In the genomic region with DNA sequence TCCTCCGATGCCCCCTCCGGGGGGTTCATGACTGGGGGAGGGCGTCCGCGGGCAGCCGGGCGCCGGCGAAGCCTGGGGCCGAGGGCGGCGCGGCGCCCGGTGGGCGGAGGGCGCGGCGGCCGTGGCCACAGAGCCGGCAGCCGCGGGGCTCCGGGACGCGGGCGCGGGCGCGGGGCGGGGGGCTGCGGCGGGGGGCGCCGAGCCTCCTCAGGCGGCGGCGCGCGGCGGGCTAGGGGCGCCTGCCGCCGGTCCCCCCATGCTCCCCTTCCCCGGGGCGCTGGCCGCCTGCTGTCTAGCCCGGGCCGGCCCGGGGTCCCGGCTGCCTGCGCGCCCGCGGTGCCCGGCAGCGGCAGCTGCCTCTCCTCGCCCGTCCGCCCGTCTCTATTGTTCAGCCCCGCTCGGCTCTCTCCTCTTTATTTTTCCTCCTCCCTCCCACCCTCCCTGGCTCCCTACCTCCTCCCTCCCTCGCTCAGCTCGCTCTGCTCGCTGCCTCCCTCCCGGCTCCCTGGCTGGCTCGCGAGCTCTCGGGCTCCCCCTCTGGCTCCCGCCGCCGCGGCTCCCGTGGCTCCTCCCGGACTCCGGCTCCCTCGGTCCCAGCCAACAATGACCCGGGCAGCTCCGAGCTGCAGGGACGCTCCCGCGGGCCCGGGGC, we compare ENCODE assay signal across 7 mouse cellular contexts. TPM values are rescaled to one million over a fixed set of nuclear protein-coding genes. Genes with fewer than 3 reads are reported as not detected.
A peak's percentile ranks its signal among the peaks of the same experiment; 100 is the strongest.
DNase-seq lines count a peak whose midpoint lies in the region; ATAC-seq and TF ChIP-seq lines count a peak whose summit lies in the region.

A gene (minus strand): TSS at position 382 of the 652 bp plus-strand sequence.

- H3K4me3 ChIP-seq in embryonic facial prominence, embryonic 10.5 days: peak within 1 kb of the TSS; percentile 82
- peak within 1 kb of the TSS; percentile 74 for H3K4me3 ChIP-seq in heart, adult 2 months
- H3K4me3 ChIP-seq in limb, embryonic 10.5 days: peak within 1 kb of the TSS; percentile 93
- H3K4me3 ChIP-seq in midbrain, embryonic 12.5 days: peak within 1 kb of the TSS; percentile 95

- no peak for TF ChIP-seq EP300 in heart, adult 2 months (IDR thresholded peaks at IDR 0.05; ENCODE audit: insufficient read depth, low read depth, low read length)

- no peaks in the 10 kb centered on the region for H3K9me3 ChIP-seq in embryonic facial prominence, embryonic 10.5 days
- no peaks in the 10 kb centered on the region for H3K9me3 ChIP-seq in limb, embryonic 10.5 days (replicated peaks)
- H3K9me3 ChIP-seq in midbrain, embryonic 12.5 days: 0 out of 2 replicates have a peak, but pooled peaks cover 2% of the 10 kb centered on the region

- DNase-seq in adrenal gland, postnatal 4 days (ENCODE audit: low spot score in 2 of 2): peak; percentile 80 to 84
- peak; percentile 94 for DNase-seq in embryonic facial prominence, embryonic 10.5 days (ENCODE audit: low spot score)
- peak; percentile 92 to 94 for DNase-seq in heart, adult 2 months
- peak; percentile 93 for DNase-seq in kidney, adult 18-20 months
- peak; percentile 92 for DNase-seq in limb, embryonic 10.5 days (ENCODE audit: low spot score)
- peak; percentile 18 to 67 for DNase-seq in spleen, postnatal 10 days (ENCODE audit: low spot score in 2 of 2)

- intact Hi-C loops in heart, adult 2 months (cut with DNase I): loop anchor here (2.0 to 5.0 kb wide), 4 partner anchors 42 to 228 kb away; no protein-coding TSS in a partner anchor

- peaks cover 10% of the 10 kb centered on the region for H3K36me3 ChIP-seq in embryonic facial prominence, embryonic 10.5 days (replicated peaks)
- H3K36me3 ChIP-seq in heart, adult 2 months (ENCODE audit: control insufficient read depth, insufficient read depth, low read length): no peaks in the 10 kb centered on the region
- no peaks in the 10 kb centered on the region for H3K36me3 ChIP-seq in limb, embryonic 10.5 days
- no peaks in the 10 kb centered on the region; the same call in 1 of the 2 replicates for H3K36me3 ChIP-seq in midbrain, embryonic 12.5 days

- under 1% methylated on average over 84 of the region's 84 CpGs for WGBS in embryonic facial prominence, embryonic 10.5 days
- 6% methylated on average over 80 of the region's 84 CpGs for WGBS in heart, adult 2 months
- 8% methylated on average over 65 of the region's 84 CpGs for WGBS in limb, embryonic 10.5 days
- 2% methylated on average over 30 of the region's 84 CpGs for WGBS in midbrain, embryonic 12.5 days

- peaks cover 34% of the 10 kb centered on the region for H3K4me1 ChIP-seq in embryonic facial prominence, embryonic 10.5 days
- H3K4me1 ChIP-seq in heart, adult 2 months (ENCODE audit: control insufficient read depth, insufficient read depth, low read length): no peaks in the 10 kb centered on the region
- H3K4me1 ChIP-seq in limb, embryonic 10.5 days: peaks cover 29% of the 10 kb centered on the region
- H3K4me1 ChIP-seq in midbrain, embryonic 12.5 days: peaks cover 35% of the 10 kb centered on the region

- TF ChIP-seq CTCF in heart, adult 2 months (IDR thresholded peaks at IDR 0.05): peak; percentile 72

- H3K4me2 ChIP-seq in midbrain, embryonic 12.5 days (replicated peaks): peak within 1 kb of the TSS; percentile 69

- TF ChIP-seq POLR2A in heart, adult 2 months (IDR thresholded peaks at IDR 0.05; ENCODE audit: insufficient read depth, low read depth, low read length): 0 out of 2 replicates have a peak, but pooled peaks have one; percentile 25

- H3K27ac ChIP-seq in embryonic facial prominence, embryonic 10.5 days (replicated peaks): peak within 1 kb of the TSS; percentile 98
- H3K27ac ChIP-seq in heart, adult 2 months: peak within 1 kb of the TSS; percentile 74
- H3K27ac ChIP-seq in limb, embryonic 10.5 days: peak within 1 kb of the TSS; percentile 99
- peak within 1 kb of the TSS; percentile 97 for H3K27ac ChIP-seq in midbrain, embryonic 12.5 days (replicated peaks)

- peak within 1 kb of the TSS; percentile 93 for H3K9ac ChIP-seq in heart, adult 2 months (ENCODE audit: low read depth, low read length)
- peak within 1 kb of the TSS; percentile 98 for H3K9ac ChIP-seq in midbrain, embryonic 12.5 days (replicated peaks)

- H3K79me2 ChIP-seq in heart, adult 2 months (replicated peaks; ENCODE audit: control insufficient read depth, insufficient read depth, low read length): no peaks in the 10 kb centered on the region

- peaks cover 12% of the 10 kb centered on the region for H3K27me3 ChIP-seq in embryonic facial prominence, embryonic 10.5 days (replicated peaks; ENCODE audit: low read depth, poor library complexity, severe bottlenecking)
- H3K27me3 ChIP-seq in heart, adult 2 months (ENCODE audit: control insufficient read depth, insufficient read depth, low read length): peaks cover 2% of the 10 kb centered on the region; the same call in 1 of the 2 replicates
- peaks cover 9% of the 10 kb centered on the region for H3K27me3 ChIP-seq in limb, embryonic 10.5 days (ENCODE audit: low read depth, poor library complexity, severe bottlenecking)
- H3K27me3 ChIP-seq in midbrain, embryonic 12.5 days: no peaks in the 10 kb centered on the region

- ATAC-seq in midbrain, embryonic 12.5 days (ENCODE audit: low FRiP score, low read depth): peak; percentile 93

RNA-seq across cellular contexts. Expression of the gene that starts here (rescaled TPM):
- total RNA-seq in adrenal gland, postnatal 4 days (2021): 10 to 100 TPM; 23.0 to 24.1 TPM
- polyA plus RNA-seq in embryonic facial prominence, embryonic 10.5 days (2016; fragmentation: Nextera tagmentation; extraction: Ambion mirVana): 12.9 and 14.8 TPM in 2 replicates
- total RNA-seq in heart, adult 2 months (2021): 10 to 100 TPM; 26.1 to 31.8 TPM
- polyA plus RNA-seq in heart, adult 2 months (2012; rRNA removed): 8.2 and 13.6 TPM in 2 replicates
- 8.0 and 8.3 TPM in 2 replicates for polyA plus RNA-seq in limb, embryonic 10.5 days (2016; fragmentation: Nextera tagmentation; extraction: Ambion mirVana)
- 28.9 and 31.9 TPM in 2 replicates for polyA plus RNA-seq in midbrain, embryonic 12.5 days (2016; fragmentation: Nextera tagmentation; extraction: Ambion mirVana)

Comparison
In these comparisons a context has a peak if more than half of its experiments do, and no peak if none do; other contexts are left out.
1. Peak in every context shown above with its lines: DNase-seq, ATAC-seq, H3K4me3 ChIP-seq and H3K27ac ChIP-seq.
2. DNase-seq: peak in every context shown above with its lines; median percentile 94 in embryonic facial prominence, embryonic 10.5 days; 93 in heart, adult 2 months; 93 in kidney, adult 18-20 months; 92 in limb, embryonic 10.5 days; 82 in adrenal gland, postnatal 4 days; 42 in spleen, postnatal 10 days.